Mouse (Mus musculus) MEL (cell line): ENCODE measurements around the gene Usp5.
"Not testable (repeated sequence)": the region's sequence is repeated elsewhere in the genome, so short reads cannot be mapped to it uniquely, and the experiment has no call there.

Experiments used
- CHD2 ChIP-seq: IDR thresholded peaks from 2 replicates; pipeline ENCODE4 v1.6.1; 2011; ENCODE audit warnings: low read length, improper control_type of control experiment
- CTCF ChIP-seq, 3 experiments: IDR thresholded peaks in 2 of 3; conservative IDR thresholded peaks in 1 of 3; 2 replicates each; pipeline ENCODE4 v1.5.1; 2011 to 2012; ENCODE audit warnings: low read length in 3 of 3, low read depth in 2 of 3, mild to moderate bottlenecking in 2 of 3, improper control_type of control experiment in 1 of 3, inconsistent platforms in 1 of 3, mixed read lengths in 1 of 3, moderate library complexity in 1 of 3; ENCODE audit not compliant: control insufficient read depth in 1 of 3, insufficient read depth in 1 of 3, poor library complexity in 1 of 3, severe bottlenecking in 1 of 3
- EP300 ChIP-seq, 2 experiments: IDR thresholded peaks; 2 replicates each; pipeline ENCODE4 v1.6.1; 2011; ENCODE audit warnings: improper control_type of control experiment in 2 of 2, low read length in 2 of 2, low read depth in 1 of 2, mild to moderate bottlenecking in 1 of 2
- GABPA ChIP-seq: IDR thresholded peaks from 2 replicates; pipeline ENCODE4 v1.6.1; 2012; ENCODE audit warnings: low read depth, mild to moderate bottlenecking, inconsistent platforms, low read length, improper control_type of control experiment, moderate library complexity
- KAT2A ChIP-seq: conservative IDR thresholded peaks from 2 replicates; pipeline ENCODE4 v1.6.1; 2012; ENCODE audit warnings: low read depth, low read length, improper control_type of control experiment, inconsistent platforms
- MAX ChIP-seq: IDR thresholded peaks from 2 replicates; pipeline ENCODE4 v1.6.1; 2011; ENCODE audit warnings: low read length, improper control_type of control experiment
- MAZ ChIP-seq: IDR thresholded peaks from 2 replicates; pipeline ENCODE4 v1.6.1; 2012; ENCODE audit warnings: low read depth, mild to moderate bottlenecking, inconsistent platforms, low read length, improper control_type of control experiment
- MEF2A ChIP-seq: IDR thresholded peaks from 2 replicates; pipeline ENCODE4 v1.6.1; 2014; ENCODE audit warnings: low read depth, mild to moderate bottlenecking, inconsistent platforms, low read length, improper control_type of control experiment; ENCODE audit not compliant: poor library complexity, insufficient replicate concordance, severe bottlenecking; ENCODE audit errors: extremely low read depth
- POLR2A ChIP-seq, 2 experiments: IDR thresholded peaks; 2 replicates each; pipeline ENCODE4 v1.6.1; 2011 to 2012; ENCODE audit warnings: low read length in 2 of 2, mild to moderate bottlenecking in 2 of 2, control low read depth in 1 of 2, improper control_type of control experiment in 1 of 2, low read depth in 1 of 2, moderate library complexity in 1 of 2; ENCODE audit not compliant: control insufficient read depth in 1 of 2, insufficient read depth in 1 of 2, poor library complexity in 1 of 2
- TAL1 ChIP-seq: IDR thresholded peaks from 2 replicates; pipeline ENCODE4 v1.6.1; 2012; ENCODE audit warnings: mild to moderate bottlenecking, inconsistent platforms, low read length, moderate library complexity, mixed read lengths
- TBP ChIP-seq: IDR thresholded peaks from 2 replicates; pipeline ENCODE4 v1.8.0; 2011; ENCODE audit warnings: low read depth, low read length, improper control_type of control experiment
- ZC3H11A ChIP-seq: IDR thresholded peaks from 2 replicates; pipeline ENCODE4 v1.6.1; 2012; ENCODE audit warnings: low read depth, mild to moderate bottlenecking, inconsistent platforms, low read length, improper control_type of control experiment
- ZKSCAN1 ChIP-seq: IDR thresholded peaks from 2 replicates; pipeline ENCODE4 v1.6.1; 2012; ENCODE audit warnings: low read depth, mild to moderate bottlenecking, inconsistent platforms, low read length, improper control_type of control experiment, moderate library complexity

DNA sequence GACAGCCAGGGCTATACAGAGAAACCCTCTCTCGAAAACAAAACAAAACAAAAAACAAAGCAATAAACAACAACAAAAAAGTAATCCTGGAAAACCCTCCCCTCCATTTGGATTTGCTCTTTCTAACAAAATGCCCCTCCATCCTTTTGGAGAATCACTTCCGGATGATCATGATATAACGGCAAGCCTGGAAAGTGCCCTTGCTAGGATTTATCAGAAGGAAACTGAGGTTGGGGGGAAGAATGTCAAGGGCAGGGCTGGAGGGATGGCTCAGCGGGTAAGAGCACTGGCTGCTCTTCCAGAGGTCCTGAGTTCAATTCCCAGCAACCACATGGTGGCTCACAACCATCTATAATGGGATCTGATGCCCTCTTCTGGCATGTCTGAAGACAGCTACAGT lies 25.6 kb downstream of the Usp5 start:
- not testable (repeated sequence) for TF ChIP-seq TAL1; KAT2A; CTCF (IDR thresholded peaks at IDR 0.05 in 2 of 3, conservative IDR thresholded peaks at IDR 0.05 in 1 of 3; ENCODE audit: control insufficient read depth in 1 of 3, insufficient read depth in 1 of 3, low read depth in 2 of 3, low read length in 3 of 3, poor library complexity in 1 of 3, severe bottlenecking in 1 of 3); MAX; ZC3H11A; CHD2; ZKSCAN1; EP300 (IDR thresholded peaks at IDR 0.05; ENCODE audit: low read depth in 1 of 2, low read length in 2 of 2); TBP; POLR2A (IDR thresholded peaks at IDR 0.05; ENCODE audit: control insufficient read depth in 1 of 2, insufficient read depth in 1 of 2, low read depth in 1 of 2, low read length in 2 of 2, poor library complexity in 1 of 2); MEF2A; MAZ; GABPA
